Mouse (Mus musculus) ES-CJ7 (cell line): ENCODE results near the gene Tpst2.
A peak's percentile ranks its signal among the peaks of the same experiment; 100 is the strongest.

Source experiments
- DNase-seq: peaks from one replicate; pipeline ENCODE4 v3.0.0; 2011; ENCODE audit warnings: low read depth, low spot score

Tpst2 gene

GRCm38 (mm10) chr5:112297257-112297656, 20.8 kb downstream of the Tpst2 start:
- peak; percentile 38 for DNase-seq

- DNase-seq: no peak
Observed at GRCm38 (mm10) chr5:112298226-112298988, 21.9 kb downstream of the Tpst2 start.

DNA sequence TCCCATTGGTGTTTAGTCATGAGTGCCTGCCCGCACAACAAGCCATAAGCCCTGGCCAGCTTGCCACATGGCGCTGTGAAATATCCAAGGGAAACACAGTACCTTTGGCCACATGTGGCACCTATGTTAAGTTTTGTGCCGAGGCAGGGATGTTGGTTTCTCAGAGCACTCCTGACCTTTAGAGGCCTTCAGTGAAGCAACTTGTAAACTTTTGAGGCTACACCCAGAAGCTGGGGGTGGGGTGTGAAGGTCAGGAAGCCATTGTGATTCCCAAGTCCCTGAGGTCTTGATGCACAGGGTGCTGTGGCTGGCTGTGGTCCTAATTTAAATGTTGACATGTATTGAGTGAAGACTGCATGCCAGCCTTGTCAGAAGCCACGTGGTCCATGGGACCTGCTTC, 22.9 kb downstream of the Tpst2 start:
- peak; percentile 59 for DNase-seq

GRCm38 (mm10) chr5:112300112-112300511, 23.6 kb downstream of the Tpst2 start:
- DNase-seq: no peak

GRCm38 (mm10) chr5:112300721-112301308, 24.3 kb downstream of the Tpst2 start:
- no peak for DNase-seq

GRCm38 (mm10) chr5:112301694-112302093, 25.2 kb downstream of the Tpst2 start:
- no peak for DNase-seq

- no peak for DNase-seq
Observed at GRCm38 (mm10) chr5:112302310-112302709, 25.8 kb downstream of the Tpst2 start.

DNA sequence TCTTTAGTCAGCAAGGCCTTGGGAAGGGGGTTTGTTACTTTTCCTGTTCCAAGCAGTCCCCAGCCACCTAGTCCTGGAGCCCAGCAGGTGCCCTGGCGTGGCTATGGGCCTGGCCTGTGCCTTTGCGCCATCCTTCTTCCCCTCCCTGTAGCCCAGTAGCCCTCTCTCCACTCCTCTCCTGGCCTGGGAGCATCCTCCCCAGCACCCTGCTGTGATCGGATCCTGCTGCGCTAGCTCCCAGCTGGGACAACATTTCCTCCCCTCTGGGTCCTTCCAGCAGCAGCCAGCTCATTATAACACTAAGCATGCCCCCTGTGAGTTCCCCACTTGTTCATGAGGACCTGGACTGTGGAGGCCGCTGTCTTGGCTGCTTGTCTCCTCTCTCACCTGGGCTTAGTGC, 29.4 kb downstream of the Tpst2 start:
- DNase-seq: no peak

DNA sequence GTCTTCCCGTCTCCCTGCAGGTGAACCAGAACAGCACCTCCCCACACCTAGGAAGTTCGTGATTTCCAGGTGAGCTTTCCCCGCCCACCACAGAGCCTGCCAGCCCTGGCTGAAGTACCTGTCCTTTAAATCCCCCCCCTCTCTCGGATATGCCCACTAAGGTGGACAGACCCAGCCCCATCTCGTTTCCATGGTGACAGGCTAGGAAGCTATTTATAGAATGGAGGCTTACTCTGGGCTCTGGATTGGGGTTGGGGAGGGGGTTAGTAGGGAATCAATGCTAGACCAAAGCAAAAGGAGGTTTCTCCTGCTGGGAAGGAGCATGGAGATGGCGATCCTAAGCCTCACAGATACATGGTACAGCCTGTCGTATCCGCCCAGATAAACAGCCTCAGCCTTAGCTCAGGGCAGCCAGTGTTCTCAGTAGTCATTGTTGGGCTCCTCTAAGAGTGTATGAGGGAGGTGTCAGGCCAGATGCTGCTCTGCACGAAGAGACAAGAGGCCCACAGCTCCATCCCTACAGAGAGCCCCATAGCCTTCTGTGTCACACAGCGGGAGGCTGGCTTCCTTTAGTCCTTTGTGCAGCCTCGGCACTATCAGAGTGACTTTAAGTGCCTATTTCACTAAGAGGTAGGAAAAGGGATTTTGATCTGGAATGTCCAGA, 36.9 kb downstream of the Tpst2 start:
- no peak for DNase-seq

- DNase-seq: no peak
Observed at GRCm38 (mm10) chr5:112316468-112316867, 40.0 kb downstream of the Tpst2 start.

GRCm38 (mm10) chr5:112317328-112317727, 40.8 kb downstream of the Tpst2 start:
- DNase-seq: no peak

DNA sequence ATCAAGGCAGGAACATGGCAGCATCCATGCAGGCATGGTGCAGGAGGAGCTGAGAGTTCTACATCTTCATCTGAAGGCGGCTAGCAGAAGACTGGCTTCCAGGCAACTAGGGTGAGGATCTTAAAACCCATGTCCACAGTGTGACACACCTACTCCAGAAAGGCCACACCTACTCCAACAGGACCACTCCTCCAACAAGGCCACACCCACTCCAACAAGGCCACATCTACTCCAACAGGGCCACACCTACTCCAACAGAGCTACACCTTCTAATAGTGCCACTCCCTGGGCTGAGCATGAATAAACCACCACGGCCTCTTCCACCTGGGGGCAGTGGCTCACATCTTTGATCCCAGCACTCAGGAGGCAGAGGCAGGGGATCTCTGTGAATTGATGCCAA, 42.9 kb downstream of the Tpst2 start:
- peak; percentile 93 for DNase-seq

- no peak for DNase-seq
Observed at GRCm38 (mm10) chr5:112320379-112320778, 43.9 kb downstream of the Tpst2 start.

DNA sequence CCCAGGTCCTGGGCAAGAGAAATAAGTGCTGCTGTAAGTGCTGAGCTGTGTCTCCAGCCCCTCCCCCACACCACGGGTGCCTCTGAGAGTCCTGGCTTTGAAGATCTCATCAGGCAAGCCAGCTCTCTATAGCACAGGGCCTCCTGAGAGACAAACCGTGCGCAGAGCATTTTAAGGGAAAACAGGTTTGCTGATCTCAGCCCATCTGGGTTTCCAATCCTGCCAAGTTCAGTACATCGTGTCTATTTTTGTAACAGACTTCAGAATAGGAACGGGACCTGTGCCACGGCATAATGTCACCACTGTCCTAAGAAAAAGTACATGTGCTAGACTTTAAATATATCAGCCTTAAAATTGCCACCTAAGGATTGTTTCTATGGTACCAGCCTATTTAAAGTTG, 44.4 kb downstream of the Tpst2 start:
- DNase-seq: no peak

DNA sequence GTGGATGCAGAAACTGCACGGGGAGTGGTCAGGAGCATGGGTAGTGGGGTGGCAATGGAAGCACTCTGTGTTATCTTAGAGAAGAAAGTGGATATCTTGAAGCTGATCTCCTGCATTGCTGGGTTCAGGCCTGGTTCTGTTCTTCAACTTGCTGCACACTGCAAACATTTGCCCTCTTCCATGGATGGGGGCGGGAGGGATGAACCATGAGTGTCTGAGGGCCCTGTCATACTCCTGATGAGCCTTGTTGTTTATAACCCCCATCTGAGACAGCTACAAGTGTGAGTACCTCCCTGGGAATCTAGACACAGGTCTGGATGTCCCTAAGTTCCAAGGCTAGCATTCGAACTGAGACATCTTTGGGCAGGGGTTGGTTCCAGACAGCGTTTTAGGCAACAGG, 44.9 kb downstream of the Tpst2 start:
- no peak for DNase-seq

- no peak for DNase-seq
Observed at GRCm38 (mm10) chr5:112323246-112323645, 46.8 kb downstream of the Tpst2 start.

DNA sequence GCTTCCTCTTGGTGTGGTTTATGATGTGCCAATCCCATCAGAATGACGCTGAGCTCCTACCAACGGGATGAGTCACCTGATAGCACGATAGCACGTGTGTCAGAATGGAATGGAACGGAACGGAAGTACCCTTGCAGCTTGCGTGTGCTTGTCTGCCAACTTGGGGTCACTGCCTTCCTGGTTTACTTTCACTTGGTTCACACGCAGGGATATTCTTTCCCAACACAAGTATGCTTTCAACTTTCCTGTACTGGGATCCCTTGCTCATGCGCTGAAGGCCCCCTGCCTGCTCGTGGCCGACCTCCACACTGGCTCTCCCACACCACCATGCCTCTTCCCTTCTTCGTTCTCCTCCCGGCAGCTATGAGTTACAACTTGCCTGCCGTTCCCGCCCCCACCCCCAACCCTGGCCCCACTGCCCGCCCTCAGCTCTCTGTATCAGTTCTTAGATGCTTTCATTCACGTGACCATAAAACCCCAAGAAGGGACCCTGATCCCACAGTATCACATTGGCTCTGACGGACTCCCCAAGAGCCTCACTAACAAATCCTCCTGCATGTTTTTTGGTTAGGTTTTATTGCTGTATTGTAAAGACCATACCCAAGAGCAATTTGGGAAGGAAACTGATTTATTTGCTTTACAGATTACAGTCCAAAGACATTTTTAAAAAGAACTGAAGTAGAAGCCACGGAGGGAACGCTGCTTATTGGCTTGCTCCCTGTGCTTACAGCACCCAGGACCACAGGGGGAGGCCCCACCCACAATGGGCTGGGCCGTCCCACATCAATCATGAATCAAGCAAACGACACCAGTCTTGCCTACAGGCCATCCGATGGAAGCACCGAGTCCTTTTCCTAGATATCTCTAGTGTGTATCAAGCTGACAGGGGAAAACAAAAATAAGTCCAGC, 48.4 kb downstream of the Tpst2 start:
- DNase-seq: peak; percentile 79

DNA sequence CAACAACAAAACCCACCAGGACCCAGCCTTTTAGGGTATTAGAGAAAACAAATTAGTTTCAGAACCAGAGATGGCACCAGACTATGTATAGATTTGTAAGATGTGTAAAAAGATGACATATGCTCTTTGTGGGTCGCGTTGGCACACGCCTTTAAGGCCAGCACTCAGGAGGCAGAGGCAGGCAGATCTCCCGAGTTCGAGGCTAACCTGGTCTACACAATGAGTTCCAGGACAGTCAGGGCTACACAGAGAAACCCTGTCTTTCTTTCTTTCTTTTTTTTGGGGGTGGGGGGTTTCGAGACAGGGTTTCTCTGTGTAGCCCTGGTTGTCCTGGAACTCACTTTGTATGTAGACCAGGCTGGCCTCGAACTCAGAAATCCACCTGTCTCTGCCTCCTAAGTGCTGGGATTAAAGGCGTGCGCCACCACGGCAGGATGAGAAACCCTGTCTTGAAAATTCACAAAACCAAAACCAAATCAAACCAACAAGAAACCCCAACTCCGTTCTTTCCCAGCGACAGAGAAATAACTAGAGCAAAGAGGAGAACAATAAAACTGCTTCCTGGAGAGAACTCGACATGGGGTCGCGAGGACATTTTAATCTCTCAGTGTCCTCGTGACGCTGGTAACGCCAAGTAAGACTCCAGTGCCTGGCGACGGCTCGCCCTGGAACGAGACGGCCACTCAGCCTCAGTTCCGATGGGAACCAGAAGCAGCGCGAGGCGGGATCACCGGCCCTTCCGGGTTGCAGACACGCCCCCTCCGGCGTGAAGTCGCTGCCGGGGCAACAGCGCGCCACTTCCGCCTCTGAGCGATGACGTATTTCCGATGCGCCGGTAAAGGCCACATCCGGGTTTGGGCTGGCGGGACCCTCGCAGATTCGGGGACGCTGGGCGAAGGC, 49.3 kb downstream of the Tpst2 start, which contains the start of gene Tfip11:
Tfip11 (plus strand) TSS at position 813 of the 900 bp plus-strand sequence.
- peak; percentile 95 for DNase-seq

DNA sequence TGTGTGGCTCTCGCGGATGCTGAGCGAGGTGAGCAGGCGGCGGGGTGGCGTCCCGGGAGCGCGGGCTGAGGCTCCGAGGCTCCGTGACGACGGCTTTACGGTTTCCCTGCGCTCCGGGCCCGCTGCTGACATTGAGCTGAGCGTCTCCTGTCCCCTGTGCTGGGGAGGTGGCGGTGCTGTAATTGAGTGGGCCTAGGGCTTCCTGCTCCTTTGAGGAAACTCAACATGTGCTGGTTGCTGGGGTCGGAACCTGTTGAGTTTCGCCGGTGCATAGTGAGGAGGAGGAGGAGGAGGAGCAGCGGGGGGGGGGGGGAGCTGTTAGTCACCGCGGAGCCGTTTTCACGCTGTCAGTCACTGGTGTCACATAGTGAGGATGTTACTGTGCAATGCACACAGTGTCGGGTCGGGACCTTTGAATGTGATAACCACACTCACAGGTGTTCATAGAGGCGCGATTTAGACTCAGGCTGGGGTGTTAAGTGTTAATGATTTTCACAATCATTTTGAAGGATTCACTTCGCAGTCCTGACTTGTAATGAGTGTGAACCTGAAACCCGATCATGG, 50.0 kb downstream of the Tpst2 start:
- no peak for DNase-seq

GRCm38 (mm10) chr5:112327854-112328253, 51.4 kb downstream of the Tpst2 start:
- DNase-seq: no peak
